Mouse (Mus musculus) stomach, postnatal 0 days (tissue): ENCODE data around the gene Phip.

ENCODE experiments used
- CTCF ChIP-seq: IDR thresholded peaks from 2 replicates; pipeline ENCODE4 v1.5.1; 2016; ENCODE audit warnings: antibody characterized with exemption, low read depth, mild to moderate bottlenecking, moderate library complexity
- EP300 ChIP-seq: optimal IDR thresholded peaks from 2 replicates; pipeline ENCODE3; 2016; ENCODE audit warnings: antibody characterized with exemption

GRCm38 (mm10) chr9:82842671-82843070 lies 132.6 kb downstream of the Phip start:
- no peak for TF ChIP-seq CTCF
- TF ChIP-seq EP300 = no peak
